Mouse (Mus musculus): Measurements from ENCODE around the gene Ceacam1.
"Not testable (repeated sequence)": the region's sequence is repeated elsewhere in the genome, so short reads cannot be mapped to it uniquely, and the experiment has no call there.

Ceacam1 gene

DNA sequence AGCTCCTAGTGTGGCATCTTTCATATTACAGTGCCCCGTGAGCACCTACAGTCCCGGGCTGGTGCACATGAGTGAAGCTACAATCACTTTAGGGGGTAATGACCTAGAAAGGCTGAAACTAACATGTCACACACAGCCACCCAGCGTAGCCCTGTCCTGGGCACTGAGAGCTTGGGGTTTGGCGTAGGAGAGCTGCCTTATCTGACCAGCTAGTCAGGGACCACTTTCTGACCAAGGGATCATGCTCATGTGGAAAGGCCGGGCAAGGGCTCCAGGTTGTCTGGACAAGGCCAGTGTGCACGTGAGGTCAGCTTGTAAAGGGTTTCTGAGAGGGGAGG lies 36.6 kb downstream of the Ceacam1 start:
- ATAC-seq (ENCODE audit: insufficient number of reproducible peaks, low FRiP score, low TSS enrichment): no peak

GRCm38 (mm10) chr7:25439978-25440815 lies 37.2 kb downstream of the Ceacam1 start:
- no peak for ATAC-seq (ENCODE audit: insufficient number of reproducible peaks, low FRiP score, low TSS enrichment)

DNA sequence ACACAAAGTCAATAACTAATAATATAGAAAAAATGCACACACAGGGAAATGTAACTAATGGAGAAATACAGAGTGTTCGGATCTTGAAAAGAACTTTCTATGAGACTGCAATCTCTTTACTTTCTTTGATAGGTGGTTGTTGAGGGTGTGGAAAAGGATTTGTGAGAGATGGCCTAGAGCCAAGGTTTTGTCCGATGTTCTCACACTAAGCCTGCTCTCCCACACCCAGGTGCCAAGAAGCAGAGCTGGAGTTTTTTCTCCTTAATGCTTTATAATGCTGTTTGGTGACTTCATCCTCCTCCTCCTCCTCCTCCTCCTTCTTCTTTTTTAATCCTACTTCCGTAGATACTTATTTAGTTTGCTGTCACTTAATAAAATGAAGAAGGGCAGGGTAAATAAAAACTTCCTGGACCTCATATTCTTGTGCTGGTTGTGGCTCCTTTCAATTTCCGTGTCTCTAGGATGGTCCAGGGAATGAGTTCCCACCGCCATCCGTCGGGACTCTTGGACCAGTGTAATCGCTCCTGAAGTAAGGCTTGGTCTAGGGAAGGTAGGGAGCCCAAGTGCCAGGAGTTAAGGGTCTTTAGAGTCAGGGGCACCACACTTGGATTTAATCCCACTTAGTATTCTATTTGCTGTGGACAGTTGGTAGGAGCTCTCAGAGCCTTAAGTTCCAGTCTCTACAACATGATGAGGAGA lies 38.1 kb downstream of the Ceacam1 start:
- ATAC-seq (ENCODE audit: insufficient number of reproducible peaks, low FRiP score, low TSS enrichment): no peak

GRCm38 (mm10) chr7:25436704-25437103 lies 40.7 kb downstream of the Ceacam1 start:
- ATAC-seq (ENCODE audit: insufficient number of reproducible peaks, low FRiP score, low TSS enrichment): no peak

DNA sequence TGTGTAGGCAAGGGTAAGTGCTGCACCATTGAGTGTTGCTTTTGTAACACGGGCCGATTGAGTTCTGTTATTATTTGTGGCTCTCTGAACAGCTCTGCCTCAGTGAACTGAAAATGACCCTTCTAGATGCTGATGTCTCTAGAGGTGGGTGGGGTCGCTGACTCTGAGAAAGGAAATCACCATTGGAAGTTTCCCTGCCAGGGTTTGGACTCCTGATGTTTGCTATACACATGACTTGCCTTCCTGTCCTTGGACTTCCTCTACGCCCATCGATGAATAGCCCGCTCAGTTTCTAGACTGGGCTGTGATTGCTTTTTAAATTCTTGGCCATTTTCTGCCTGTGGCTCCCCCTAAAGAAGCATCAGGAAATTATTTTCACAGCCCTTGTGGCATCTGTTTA lies 41.2 kb downstream of the Ceacam1 start:
- ATAC-seq (ENCODE audit: insufficient number of reproducible peaks, low FRiP score, low TSS enrichment): no peak

DNA sequence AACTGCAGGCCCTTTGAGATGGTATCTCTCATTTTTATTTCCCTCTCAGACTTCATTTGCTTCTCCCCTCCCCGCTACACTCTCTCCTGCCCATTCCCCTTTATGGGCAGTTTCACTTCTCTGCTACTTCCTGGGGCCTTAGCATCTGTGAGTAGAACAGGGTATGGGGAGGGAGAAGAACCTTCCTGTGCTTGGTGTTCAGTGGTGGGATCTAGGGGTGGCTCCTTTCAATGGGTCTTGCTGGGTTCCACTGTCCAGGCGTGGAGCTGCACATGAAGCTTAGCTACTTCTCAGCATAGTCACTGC lies 41.9 kb downstream of the Ceacam1 start:
- no peak for ATAC-seq (ENCODE audit: insufficient number of reproducible peaks, low FRiP score, low TSS enrichment)

GRCm38 (mm10) chr7:25434654-25435545 lies 42.5 kb downstream of the Ceacam1 start:
- ATAC-seq (ENCODE audit: insufficient number of reproducible peaks, low FRiP score, low TSS enrichment): no peak

DNA sequence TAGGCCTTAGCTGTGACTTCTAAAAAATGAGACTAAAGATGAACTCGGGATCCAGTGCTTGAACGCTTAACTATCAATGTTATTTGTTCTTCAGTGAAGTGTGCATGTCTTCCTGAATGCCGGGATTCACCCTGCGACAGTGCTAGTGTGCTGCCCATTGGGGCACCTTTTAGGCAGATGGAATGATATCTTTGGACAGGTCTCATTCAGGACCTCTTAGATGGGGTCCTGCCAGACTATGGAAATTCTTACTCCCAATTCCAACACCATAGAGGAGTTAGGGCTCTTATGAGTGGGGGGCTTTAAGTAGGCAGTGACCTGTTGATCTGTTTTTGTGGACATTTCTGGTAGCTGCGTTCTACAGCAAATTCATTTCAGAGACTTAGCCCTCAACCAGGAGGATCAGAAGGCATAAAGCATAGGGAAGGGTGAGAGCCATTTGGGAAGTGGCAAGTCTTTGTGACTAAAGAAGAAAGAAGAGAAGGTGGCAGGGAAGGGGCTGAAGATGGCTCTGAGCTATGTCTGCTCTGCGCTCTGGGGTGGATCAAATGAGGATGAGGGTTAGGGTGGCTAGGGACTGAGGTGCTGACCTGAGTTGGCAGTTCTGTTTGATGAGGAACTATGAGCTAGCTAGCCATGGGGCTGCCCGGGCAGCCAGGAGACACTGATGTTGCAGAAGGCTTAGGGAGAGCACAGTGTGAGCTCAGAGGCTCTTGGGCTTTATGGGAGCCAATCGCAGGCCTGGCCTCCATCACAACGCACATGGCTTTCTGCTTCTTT lies 43.4 kb downstream of the Ceacam1 start:
- no peak for ATAC-seq (ENCODE audit: insufficient number of reproducible peaks, low FRiP score, low TSS enrichment)

- ATAC-seq (ENCODE audit: insufficient number of reproducible peaks, low FRiP score, low TSS enrichment): no peak
Observed at GRCm38 (mm10) chr7:25433007-25433541, 44.3 kb downstream of the Ceacam1 start.

- ATAC-seq (ENCODE audit: insufficient number of reproducible peaks, low FRiP score, low TSS enrichment): no peak
Observed at GRCm38 (mm10) chr7:25432381-25432780, 45.0 kb downstream of the Ceacam1 start.

GRCm38 (mm10) chr7:25429886-25430784 lies 47.3 kb downstream of the Ceacam1 start:
- no peak for ATAC-seq (ENCODE audit: insufficient number of reproducible peaks, low FRiP score, low TSS enrichment)

GRCm38 (mm10) chr7:25428321-25428720 lies 49.1 kb downstream of the Ceacam1 start:
- no peak for ATAC-seq (ENCODE audit: insufficient number of reproducible peaks, low FRiP score, low TSS enrichment)

DNA sequence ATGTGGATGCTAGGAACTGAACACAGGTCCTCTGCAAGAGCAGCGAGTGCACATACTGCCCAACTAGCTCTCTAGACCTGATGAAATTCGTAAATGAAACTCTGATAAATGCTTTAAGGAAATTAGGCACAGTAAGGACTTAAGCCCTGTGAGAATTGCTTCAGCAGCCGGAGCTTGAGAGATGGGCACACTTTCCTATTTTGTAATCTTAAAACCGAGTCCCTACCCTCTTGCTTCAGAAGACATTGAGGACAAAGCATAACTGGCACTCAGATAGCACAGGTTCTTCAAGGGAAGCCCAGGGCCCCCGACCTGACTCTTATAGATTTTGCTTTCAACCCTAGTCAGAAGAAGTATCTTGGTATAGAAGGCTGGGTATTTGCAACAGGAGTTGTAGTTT lies 50.3 kb downstream of the Ceacam1 start:
- no peak for ATAC-seq (ENCODE audit: insufficient number of reproducible peaks, low FRiP score, low TSS enrichment)

DNA sequence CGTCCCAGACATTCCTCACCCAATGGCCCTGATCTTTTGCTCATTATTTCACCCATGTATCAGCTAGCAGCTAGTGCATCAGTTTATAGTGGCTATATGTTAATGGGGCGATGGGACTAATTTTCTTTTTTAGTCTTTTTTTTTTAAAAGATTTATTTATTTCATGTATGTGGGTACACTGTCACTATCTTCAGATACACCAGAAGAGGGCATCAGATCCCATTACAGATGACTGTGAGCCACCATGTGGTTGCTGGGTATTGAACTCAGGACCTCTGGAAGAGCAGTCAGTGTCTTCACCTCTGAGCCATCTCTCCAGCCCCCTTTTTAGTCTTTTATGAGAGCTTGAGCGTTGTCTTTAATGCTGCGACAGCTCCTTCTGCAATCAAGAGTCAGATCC lies 51.0 kb downstream of the Ceacam1 start:
- ATAC-seq (ENCODE audit: insufficient number of reproducible peaks, low FRiP score, low TSS enrichment): not testable (repeated sequence)

- ATAC-seq (ENCODE audit: insufficient number of reproducible peaks, low FRiP score, low TSS enrichment): no peak
Observed at GRCm38 (mm10) chr7:25424429-25424828, 53.0 kb downstream of the Ceacam1 start.

DNA sequence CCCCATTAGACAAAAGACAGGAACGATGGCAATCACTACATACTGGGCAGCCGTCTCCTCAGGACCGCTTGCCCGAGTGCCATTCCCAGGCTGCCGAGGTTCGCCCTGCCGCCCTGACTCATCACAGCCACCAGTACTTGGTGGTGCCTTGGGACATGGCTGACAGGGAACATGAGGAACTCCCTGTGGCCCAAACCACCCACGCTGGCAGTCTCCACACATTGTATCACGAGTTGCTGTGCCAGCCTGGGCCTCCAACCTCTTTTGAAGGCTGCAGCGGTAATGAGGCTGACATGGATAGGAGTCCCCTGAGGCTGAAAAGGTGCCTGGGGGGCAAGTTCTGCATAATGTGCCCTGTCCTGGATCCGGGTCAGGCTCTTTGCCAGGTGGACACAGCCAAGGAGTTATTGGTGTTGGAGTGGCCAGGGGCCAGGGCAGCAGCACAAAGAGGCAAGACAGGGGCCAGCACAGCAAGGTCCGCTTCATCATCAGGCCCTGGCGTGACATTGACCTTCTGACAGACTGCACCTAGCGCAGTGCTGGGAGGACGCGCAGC lies 55.0 kb downstream of the Ceacam1 start:
- ATAC-seq (ENCODE audit: insufficient number of reproducible peaks, low FRiP score, low TSS enrichment): no peak

DNA sequence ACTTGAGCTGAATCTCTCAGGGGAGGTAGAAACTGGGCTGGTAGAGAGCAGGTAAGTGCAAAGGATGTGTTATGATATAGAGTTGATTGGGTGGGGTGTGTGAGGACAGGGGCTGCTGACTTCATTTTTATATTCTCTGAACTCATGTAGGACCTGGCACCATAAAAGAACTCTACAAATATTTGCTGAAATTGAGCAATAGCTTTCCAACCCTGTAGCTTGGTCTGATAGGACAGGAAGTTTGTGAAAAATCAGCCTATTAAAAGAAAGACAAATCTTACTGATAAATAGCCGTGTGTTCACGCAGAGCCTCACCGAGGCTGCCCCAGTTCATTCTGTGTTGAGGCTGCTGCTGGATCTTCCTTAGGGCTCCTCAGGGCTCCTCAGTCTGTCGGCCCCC lies 57.5 kb downstream of the Ceacam1 start:
- no peak for ATAC-seq (ENCODE audit: insufficient number of reproducible peaks, low FRiP score, low TSS enrichment)

DNA sequence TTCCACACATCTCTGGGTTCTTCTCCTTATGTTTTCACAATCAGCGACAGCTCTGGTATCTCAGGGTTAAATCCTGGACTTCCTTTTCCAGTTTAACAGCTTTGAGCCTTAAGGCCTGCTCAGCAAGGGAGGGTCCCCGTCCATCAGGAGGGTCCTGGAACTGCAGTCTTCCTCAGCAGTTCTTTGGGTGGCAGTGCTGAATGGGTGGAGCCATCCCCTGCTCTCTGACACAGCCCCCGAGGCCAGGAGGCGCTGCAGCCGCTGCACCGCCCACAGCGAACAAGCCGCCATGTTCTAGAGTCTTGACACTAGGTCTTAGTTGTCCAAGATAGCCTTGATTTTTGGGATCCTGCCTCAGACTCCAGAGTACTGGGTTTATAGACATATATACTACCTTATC lies 57.9 kb downstream of the Ceacam1 start:
- ATAC-seq (ENCODE audit: insufficient number of reproducible peaks, low FRiP score, low TSS enrichment): no peak

DNA sequence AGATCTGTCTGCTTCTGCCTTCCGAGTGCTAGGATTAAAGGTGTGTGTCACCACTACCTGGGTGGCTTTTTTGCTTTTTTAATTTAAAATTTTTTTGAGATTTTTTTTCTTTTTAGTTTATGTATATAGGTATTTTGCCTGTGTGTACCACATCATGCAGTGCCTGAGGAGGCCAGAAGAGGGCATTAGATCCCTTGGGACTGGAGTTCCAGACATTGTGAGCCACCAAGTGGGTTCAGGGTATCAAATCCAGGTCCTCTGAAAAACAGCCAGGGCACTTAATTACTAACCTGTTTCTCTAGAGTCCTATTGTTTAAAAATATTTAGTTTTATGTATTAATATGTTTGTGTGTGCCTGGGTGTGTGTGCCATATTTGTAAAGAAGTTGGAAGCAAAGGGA lies 59.8 kb downstream of the Ceacam1 start:
- ATAC-seq (ENCODE audit: insufficient number of reproducible peaks, low FRiP score, low TSS enrichment): no peak

All from cerebellum, adult (tissue).